In genomic region chr9:23383291-23383690, GRCm38 (mm10) we compare ENCODE assay signal across 18 mouse cellular contexts.
A peak's percentile ranks its signal among the peaks of the same experiment; 100 is the strongest.
DNase-seq lines count a peak whose midpoint lies in the region; ATAC-seq and TF ChIP-seq lines count a peak whose summit lies in the region.
"Had no signal": no experiment of that assay in that cellular context is flagged by ENCODE, and none has a peak within 500 bp of the region (broad histone marks: within the 10 kb centered on the region; RNA-seq: fewer than 3 reads in every experiment).

No protein-coding gene starts in this region.

- no peak overlapping the region for H3K4me2 ChIP-seq in liver, embryonic 14.5 days (ENCODE audit: low read depth)
- no peak overlapping the region for H3K4me2 ChIP-seq in liver, embryonic 12.5 days
- H3K4me2 ChIP-seq: heart, embryonic 15.5 days; intestine, embryonic 15.5 days; liver, embryonic 13.5 days; neural tube, embryonic 13.5 days had no signal

- no peak overlapping the region for H3K27ac ChIP-seq in liver, embryonic 14.5 days
- H3K27ac ChIP-seq in liver, embryonic 12.5 days = no peak overlapping the region
- no peak overlapping the region for H3K27ac ChIP-seq in embryonic facial prominence, embryonic 10.5 days (replicated peaks)
- H3K27ac ChIP-seq: heart, embryonic 15.5 days; intestine, embryonic 15.5 days; kidney, postnatal 0 days; liver, embryonic 13.5 days; neural tube, embryonic 13.5 days had no signal

- H3K4me1 ChIP-seq in liver, embryonic 14.5 days (replicated peaks; ENCODE audit: control insufficient read depth in 2 of 2, insufficient read depth in 2 of 2, low read length in 1 of 2) = no peaks in the 10 kb centered on the region; a peak in 2 of 4 replicates
- 0 out of 2 replicates have a peak, but pooled peaks cover 4% of the 10 kb centered on the region for H3K4me1 ChIP-seq in liver, embryonic 12.5 days
- peaks cover 37% of the 10 kb centered on the region for H3K4me1 ChIP-seq in embryonic facial prominence, embryonic 10.5 days
- H3K4me1 ChIP-seq: liver, embryonic 13.5 days; megakaryocyte, embryonic 14.5 days had no signal

- no peak for TF ChIP-seq EP300 in liver, embryonic 14.5 days (IDR thresholded peaks at IDR 0.05; ENCODE audit: low read depth)

- H3K9ac ChIP-seq in liver, embryonic 14.5 days (replicated peaks) = no peak overlapping the region
- no peak overlapping the region for H3K9ac ChIP-seq in liver, embryonic 12.5 days
- H3K9ac ChIP-seq: heart, embryonic 15.5 days; intestine, embryonic 15.5 days; liver, embryonic 13.5 days; neural tube, embryonic 13.5 days had no signal

- no peaks in the 10 kb centered on the region for H3K36me3 ChIP-seq in liver, embryonic 14.5 days (replicated peaks; ENCODE audit: control insufficient read depth, insufficient read depth, low read depth)
- no peaks in the 10 kb centered on the region for H3K36me3 ChIP-seq in liver, embryonic 12.5 days
- no peaks in the 10 kb centered on the region for H3K36me3 ChIP-seq in embryonic facial prominence, embryonic 10.5 days (replicated peaks)
- H3K36me3 ChIP-seq: G1E; heart, embryonic 15.5 days; intestine, embryonic 15.5 days; liver, embryonic 13.5 days; neural tube, embryonic 13.5 days had no signal

- no peak for ATAC-seq in liver, embryonic 14.5 days (ENCODE audit: insufficient read depth)
- no peak for ATAC-seq in liver, embryonic 12.5 days
- ATAC-seq in cerebellum, adult (ENCODE audit: insufficient number of reproducible peaks, low FRiP score, low TSS enrichment) = peak; percentile 95
- ATAC-seq: intestine, embryonic 15.5 days had no signal

- H3K27me3 ChIP-seq in liver, embryonic 14.5 days (ENCODE audit: control insufficient read depth, insufficient read depth, low read length) = no peaks in the 10 kb centered on the region
- H3K27me3 ChIP-seq in liver, embryonic 12.5 days (replicated peaks) = no peaks in the 10 kb centered on the region
- H3K27me3 ChIP-seq in embryonic facial prominence, embryonic 10.5 days (replicated peaks; ENCODE audit: low read depth, poor library complexity, severe bottlenecking) = no peaks in the 10 kb centered on the region
- H3K27me3 ChIP-seq: heart, embryonic 15.5 days; intestine, embryonic 15.5 days; liver, embryonic 13.5 days; megakaryocyte, embryonic 14.5 days; neural tube, embryonic 13.5 days had no signal

- H3K4me3 ChIP-seq in liver, embryonic 14.5 days (ENCODE audit: insufficient read depth in 1 of 2, low read depth in 2 of 2, low read length in 2 of 2) = no peak overlapping the region
- H3K4me3 ChIP-seq in liver, embryonic 12.5 days = no peak overlapping the region
- no peak overlapping the region for H3K4me3 ChIP-seq in embryonic facial prominence, embryonic 10.5 days
- H3K4me3 ChIP-seq: erythroblast, embryonic 14.5 days; heart, embryonic 15.5 days; intestine, embryonic 15.5 days; liver, embryonic 13.5 days; megakaryocyte, embryonic 14.5 days; neural tube, embryonic 13.5 days had no signal

- H3K9me3 ChIP-seq in liver, embryonic 14.5 days (ENCODE audit: control insufficient read depth, low read length) = no peaks in the 10 kb centered on the region
- H3K9me3 ChIP-seq in liver, embryonic 12.5 days (replicated peaks) = no peaks in the 10 kb centered on the region
- H3K9me3 ChIP-seq in embryonic facial prominence, embryonic 10.5 days = no peaks in the 10 kb centered on the region
- H3K9me3 ChIP-seq: G1E; heart, embryonic 15.5 days; intestine, embryonic 15.5 days; liver, embryonic 13.5 days; megakaryocyte, embryonic 14.5 days; neural tube, embryonic 13.5 days had no signal

- 0 out of 2 replicates have a peak, but pooled peaks have one; percentile 7 for TF ChIP-seq CTCF in liver, embryonic 14.5 days (IDR thresholded peaks at IDR 0.05; ENCODE audit: low read depth)

- no peak for DNase-seq in liver, embryonic 14.5 days (ENCODE audit: low read depth in 3 of 3, low spot score in 3 of 3)
- peak; percentile 54 for DNase-seq in Muller cell, postnatal 12 days (ENCODE audit: inconsistent ontology term)
- peak; percentile 71 to 87 for DNase-seq in cerebellum, postnatal 14 days
- DNase-seq in urinary bladder, postnatal 14 days (ENCODE audit: low spot score) = no peak
- DNase-seq in embryo, embryonic 10 days (ENCODE audit: low spot score) = no peak
- DNase-seq in embryonic facial prominence, embryonic 10.5 days (ENCODE audit: low spot score) = no peak
- DNase-seq: adrenal gland, postnatal 14 days; heart, adult 18-20 months; liver, embryonic 13.5 days had no signal

- 53% methylated on average over 8 of the region's 8 CpGs for WGBS in liver, embryonic 14.5 days (ENCODE audit: insufficient replicate concordance)
- WGBS in liver, embryonic 12.5 days (ENCODE audit: insufficient replicate concordance) = 66% methylated on average over 8 of the region's 8 CpGs
- 90% methylated on average over 8 of the region's 8 CpGs for WGBS in embryonic facial prominence, embryonic 10.5 days

Comparison
In these comparisons a context has a peak if more than half of its experiments do, and no peak if none do; other contexts are left out.
1. DNase-seq: peak in Muller cell, postnatal 12 days (single experiment) and cerebellum, postnatal 14 days (2 of 2); none in liver, embryonic 14.5 days (0 of 3), urinary bladder, postnatal 14 days (single experiment), embryo, embryonic 10 days (single experiment) and embryonic facial prominence, embryonic 10.5 days (single experiment).